Mouse (Mus musculus) cerebellum, adult 2 months (tissue): Measurements from ENCODE around the gene 4930426L09Rik. TPM values are rescaled to one million over a fixed set of nuclear protein-coding genes. Genes with fewer than 3 reads are reported as not detected.
"Not testable (repeated sequence)": the region's sequence is repeated elsewhere in the genome, so short reads cannot be mapped to it uniquely, and the experiment has no call there.

Source experiments
- DNase-seq, 2 experiments: peaks; one replicate each; pipeline ENCODE4 v3.0.0; 2021
- H3K27ac ChIP-seq: fragments of 200-500 bp; 2 replicates; pipeline ENCODE4 v1.5.1; 2012; ENCODE audit warnings: low read length, control low read depth, inconsistent platforms; ENCODE audit not compliant: insufficient read depth
- H3K27me3 ChIP-seq: fragments of 200-500 bp; 2 replicates; pipeline ENCODE4 v1.6.1; 2012; ENCODE audit warnings: inconsistent platforms, mild to moderate bottlenecking, low read length, moderate library complexity; ENCODE audit not compliant: control insufficient read depth, insufficient read depth
- H3K4me1 ChIP-seq: fragments of 200-500 bp; 2 replicates; pipeline ENCODE4 v1.6.1; 2011; ENCODE audit warnings: low read length; ENCODE audit not compliant: control insufficient read depth, insufficient read depth
- H3K4me3 ChIP-seq: fragments of 200-500 bp; replicated peaks from 2 replicates; pipeline ENCODE3; 2011; ENCODE audit warnings: mild to moderate bottlenecking, low read depth, low read length, control low read depth; ENCODE audit not compliant: insufficient read depth
- CTCF ChIP-seq: fragments of 200-500 bp; IDR thresholded peaks from 2 replicates; pipeline ENCODE4 v1.5.1; 2011; ENCODE audit warnings: low read depth, mild to moderate bottlenecking, control low read depth, low read length, moderate library complexity, borderline replicate concordance; ENCODE audit not compliant: insufficient read depth
- POLR2A ChIP-seq: fragments of 200-500 bp; IDR thresholded peaks from 2 replicates; pipeline ENCODE4 v1.6.1; 2011; ENCODE audit warnings: low read length, control low read depth, borderline replicate concordance; ENCODE audit not compliant: insufficient read depth
- WGBS: fragments of 180-500 bp; shearing (Covaris S2); methylation state at CpG from one replicate; pipeline ENCODE4 v1.1.7; 2018; 5-methylcytosine and 5-hydroxymethylcytosine counted together
- polyA plus RNA-seq: library from polyadenylated mRNA; depleted of rRNA; stranded (reverse); fragments of >200 nt; gene quantifications from 2 replicates; pipeline ENCODE4 v1.2.3, GENCODE M21; 2012

4930426L09Rik gene
- polyA plus RNA-seq, 1 experiment, result 0.98 TPM

DNA sequence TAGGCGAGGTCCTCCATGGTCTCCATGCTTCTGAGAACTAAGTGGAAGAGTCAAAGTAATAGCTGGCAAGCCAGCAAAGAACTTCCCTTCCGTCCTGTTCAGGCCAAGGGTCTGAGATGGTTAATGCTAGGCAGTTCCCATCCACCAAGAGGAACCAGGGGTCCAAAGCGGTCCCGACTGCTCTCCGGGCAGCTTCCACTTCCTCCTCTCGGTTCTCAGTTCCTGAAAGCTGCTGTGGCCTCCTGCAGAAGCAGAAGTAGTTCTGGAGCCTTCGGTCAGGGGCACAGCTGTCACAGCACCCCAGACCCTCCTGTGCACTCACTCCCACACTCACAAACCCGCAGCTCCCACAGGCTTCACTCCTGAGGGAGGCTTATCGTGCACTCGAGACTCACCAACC is 6.7 kb downstream of the 4930426L09Rik start:
- no peak for DNase-seq
- WGBS, result 81% methylated on average over 10 of the region's 10 CpGs
- Histone ChIP-seq H3K27me3 (no peaks in the 10 kb centered on the region), H3K27ac (no peak overlapping the region), H3K4me1 (no peaks in the 10 kb centered on the region), H3K4me3 (no peak overlapping the region)
- TF ChIP-seq POLR2A (no peak), CTCF (no peak)

DNA sequence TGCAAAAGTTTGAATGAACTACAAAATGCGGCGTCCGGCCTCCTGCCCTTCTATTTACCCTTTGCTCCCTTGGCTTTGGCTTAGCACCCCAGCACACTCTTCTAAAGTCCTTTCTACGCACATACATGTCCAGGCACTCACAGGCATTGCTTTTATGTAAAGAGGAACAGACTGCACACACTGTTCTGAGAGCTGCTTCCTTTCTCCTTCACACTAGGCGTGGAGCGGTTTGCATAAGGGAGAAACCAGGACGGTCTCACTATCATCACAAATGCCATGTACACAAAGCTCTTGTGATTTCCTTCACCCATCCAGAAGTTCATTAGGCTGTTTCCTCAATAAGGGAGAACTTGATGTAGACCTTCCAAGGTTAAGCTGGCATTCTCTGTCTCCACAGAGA is 8.0 kb downstream of the 4930426L09Rik start:
- DNase-seq, result no peak
- H3K27me3 ChIP-seq, result no peaks in the 10 kb centered on the region
- H3K4me3 ChIP-seq, result no peak overlapping the region
- no peaks in the 10 kb centered on the region for H3K4me1 ChIP-seq
- no peak for TF ChIP-seq POLR2A
- TF ChIP-seq CTCF, result no peak
- WGBS, result 94% methylated on average over 7 of the region's 7 CpGs
- no peak overlapping the region for H3K27ac ChIP-seq

GRCm38 (mm10) chr2:19007580-19007979 is 9.4 kb downstream of the 4930426L09Rik start:
- H3K27ac ChIP-seq, result no peak overlapping the region
- H3K4me3 ChIP-seq, result no peak overlapping the region
- H3K4me1 ChIP-seq, result no peaks in the 10 kb centered on the region
- TF ChIP-seq CTCF (no peak), POLR2A (no peak)
- no peaks in the 10 kb centered on the region for H3K27me3 ChIP-seq
- no peak for DNase-seq
- WGBS, result 81% methylated on average over 4 of the region's 4 CpGs

DNA sequence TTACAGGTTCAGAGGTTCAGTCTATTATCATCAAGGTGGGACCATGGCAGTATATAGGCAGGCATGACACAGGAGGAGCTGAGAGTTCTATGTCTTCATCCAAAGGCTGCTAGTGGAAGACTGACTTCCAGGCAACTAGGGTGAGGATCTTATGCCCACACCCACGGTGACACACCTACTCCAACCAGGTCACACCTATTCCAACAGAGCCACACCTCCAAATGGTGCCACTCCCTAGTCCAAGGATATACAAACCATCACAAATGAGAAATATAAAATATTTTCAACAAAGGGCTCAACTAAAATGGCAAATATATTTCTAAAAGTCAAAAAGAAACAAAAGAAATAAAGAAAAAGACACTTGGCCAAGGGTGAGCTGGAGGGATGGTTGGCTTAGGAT is 12.4 kb downstream of the 4930426L09Rik start:
- not testable (repeated sequence) for H3K4me3 ChIP-seq, DNase-seq, H3K27ac ChIP-seq, H3K4me1 ChIP-seq, H3K27me3 ChIP-seq
- 55% methylated on average over 1 of the region's 1 CpGs for WGBS

GRCm38 (mm10) chr2:19011443-19011842 is 13.3 kb downstream of the 4930426L09Rik start:
- Histone ChIP-seq H3K4me1 (no peaks in the 10 kb centered on the region), H3K4me3 (no peak overlapping the region), H3K27ac (no peak overlapping the region), H3K27me3 (no peaks in the 10 kb centered on the region)
- 87% methylated on average over 6 of the region's 6 CpGs for WGBS
- TF ChIP-seq CTCF (no peak), POLR2A (no peak)
- no peak for DNase-seq

DNA sequence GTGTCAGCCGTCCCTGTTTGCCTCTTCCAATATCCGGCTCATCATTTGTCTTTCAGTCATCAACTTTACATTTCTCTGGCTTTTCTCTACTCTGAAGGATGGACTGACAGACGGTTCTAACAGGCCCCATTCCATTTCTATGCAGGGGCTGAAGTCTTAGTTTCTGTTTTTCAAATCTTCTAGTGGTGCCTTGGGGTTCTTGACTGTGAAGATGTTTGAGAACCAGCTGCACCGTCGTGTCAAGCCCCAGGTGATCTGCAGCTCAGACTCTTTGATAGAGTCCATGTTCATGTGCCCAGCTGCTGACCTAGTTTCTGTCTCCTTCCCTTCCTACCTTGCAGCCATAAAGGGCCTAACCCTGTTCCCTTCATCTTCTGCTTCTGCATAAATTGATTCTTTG is 18.2 kb downstream of the 4930426L09Rik start:
- 88% methylated on average over 5 of the region's 5 CpGs for WGBS
- no peaks in the 10 kb centered on the region for H3K4me1 ChIP-seq
- TF ChIP-seq CTCF (no peak), POLR2A (no peak)
- no peak overlapping the region for H3K27ac ChIP-seq
- no peak for DNase-seq
- H3K27me3 ChIP-seq, result no peaks in the 10 kb centered on the region
- H3K4me3 ChIP-seq, result no peak overlapping the region

DNA sequence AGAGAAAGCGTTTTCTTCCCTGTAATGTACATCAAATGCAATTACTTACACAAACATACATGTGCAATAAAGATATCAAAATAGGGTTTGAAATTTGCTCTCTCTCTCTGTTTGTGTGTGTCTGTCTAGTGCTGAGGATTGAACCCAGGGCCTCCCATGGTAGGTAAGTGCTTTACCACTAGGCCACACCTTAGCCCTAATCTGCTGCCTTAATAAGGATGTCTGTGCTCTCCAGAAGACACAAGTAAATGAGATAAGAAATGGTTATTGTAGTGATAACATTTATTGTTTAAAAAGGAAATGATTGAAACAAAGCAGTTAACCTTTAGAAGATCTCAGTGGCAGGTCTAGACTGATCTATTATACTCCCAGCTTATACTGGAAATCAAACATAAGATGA is 18.7 kb downstream of the 4930426L09Rik start:
- DNase-seq, result no peak
- 83% methylated on average over 1 of the region's 1 CpGs for WGBS
- H3K27ac ChIP-seq, result no peak overlapping the region
- H3K27me3 ChIP-seq, result no peaks in the 10 kb centered on the region
- TF ChIP-seq POLR2A (no peak), CTCF (no peak)
- no peak overlapping the region for H3K4me3 ChIP-seq
- H3K4me1 ChIP-seq, result no peaks in the 10 kb centered on the region

DNA sequence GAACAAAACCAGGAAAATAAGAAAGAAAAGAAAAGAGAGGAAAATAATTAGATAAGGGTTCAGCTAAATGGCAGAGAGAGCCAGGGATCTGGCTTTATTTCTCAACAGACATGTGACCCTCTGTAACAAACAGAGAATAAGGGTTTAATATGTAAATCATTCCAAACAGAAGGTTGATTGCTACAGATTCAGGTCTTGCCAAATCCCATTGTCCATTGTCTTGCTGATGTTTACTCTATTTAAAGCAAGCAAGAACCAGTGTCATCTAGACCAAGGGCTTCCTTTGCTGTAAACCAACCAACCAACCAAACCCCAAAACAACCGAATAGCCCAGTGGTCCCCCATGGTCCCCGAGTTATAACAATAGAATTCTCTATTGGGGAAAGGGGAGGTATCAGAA is 19.9 kb downstream of the 4930426L09Rik start:
- H3K27ac ChIP-seq, result no peak overlapping the region
- no peaks in the 10 kb centered on the region for H3K4me1 ChIP-seq
- H3K27me3 ChIP-seq, result no peaks in the 10 kb centered on the region
- H3K4me3 ChIP-seq, result no peak overlapping the region
- DNase-seq, result no peak
- no peak for TF ChIP-seq CTCF
- TF ChIP-seq POLR2A, result no peak
- 57% methylated on average over 2 of the region's 2 CpGs for WGBS

- Histone ChIP-seq H3K4me3 (no peak overlapping the region), H3K27me3 (no peaks in the 10 kb centered on the region), H3K4me1 (no peaks in the 10 kb centered on the region), H3K27ac (no peak overlapping the region)
- no peak for DNase-seq
- TF ChIP-seq CTCF (no peak), POLR2A (no peak)
- 51% methylated on average over 2 of the region's 2 CpGs for WGBS
Measured at GRCm38 (mm10) chr2:19024807-19025206, 26.7 kb downstream of the 4930426L09Rik start.
